ENCODE assay signal across 22 mouse cellular contexts in genomic region chr5:48235270-48235669, GRCm38 (mm10).
"Had no signal": no experiment of that assay in that cellular context is flagged by ENCODE, and none has a peak within 500 bp of the region (broad histone marks: within the 10 kb centered on the region; RNA-seq: fewer than 3 reads in every experiment).

No protein-coding gene starts in this region.

- H3K9ac ChIP-seq: kidney, embryonic 15.5 days; limb, embryonic 12.5 days; limb, embryonic 15.5 days; liver, embryonic 14.5 days; liver, postnatal 0 days; lung, embryonic 14.5 days had no signal

- H3K4me1 ChIP-seq: kidney, embryonic 15.5 days; limb, embryonic 12.5 days; limb, embryonic 15.5 days had no signal

- ATAC-seq: liver, postnatal 0 days; lung, postnatal 0 days had no signal

- DNase-seq: kidney, adult 11 months; kidney, adult 8-10 months; kidney, postnatal 10 days; kidney, postnatal 36 days; layer of hippocampus, postnatal 36 days; liver, postnatal 0 days; right cerebral cortex, adult 18-20 months; right cerebral cortex, postnatal 14 days; right cerebral cortex, postnatal 4 days; thymus, adult 2 months; thymus, postnatal 14 days; thymus, postnatal 4 days had no signal

- H3K4me2 ChIP-seq: kidney, embryonic 15.5 days; limb, embryonic 12.5 days; limb, embryonic 15.5 days; liver, embryonic 11.5 days; lung, embryonic 14.5 days had no signal

- H3K36me3 ChIP-seq: limb, embryonic 12.5 days; limb, embryonic 15.5 days had no signal

- H3K9me3 ChIP-seq: kidney, embryonic 15.5 days; limb, embryonic 12.5 days; limb, embryonic 15.5 days had no signal

- H3K27me3 ChIP-seq: kidney, embryonic 15.5 days; limb, embryonic 12.5 days; limb, embryonic 15.5 days had no signal

- H3K27ac ChIP-seq: kidney, embryonic 15.5 days; left cerebral cortex, adult 2 months; limb, embryonic 12.5 days; limb, embryonic 15.5 days; liver, embryonic 14.5 days; macrophage; stomach, postnatal 0 days had no signal

- H3K4me3 ChIP-seq: kidney, embryonic 15.5 days; left cerebral cortex, adult 2 months; limb, embryonic 12.5 days; limb, embryonic 15.5 days had no signal
